Mouse (Mus musculus): Measurements from ENCODE around the gene Ptpre. TPM values are rescaled to one million over a fixed set of nuclear protein-coding genes. Genes with fewer than 3 reads are reported as not detected.

Gene Ptpre
- polyA plus RNA-seq, 1 experiment = 0.72 TPM

DNA sequence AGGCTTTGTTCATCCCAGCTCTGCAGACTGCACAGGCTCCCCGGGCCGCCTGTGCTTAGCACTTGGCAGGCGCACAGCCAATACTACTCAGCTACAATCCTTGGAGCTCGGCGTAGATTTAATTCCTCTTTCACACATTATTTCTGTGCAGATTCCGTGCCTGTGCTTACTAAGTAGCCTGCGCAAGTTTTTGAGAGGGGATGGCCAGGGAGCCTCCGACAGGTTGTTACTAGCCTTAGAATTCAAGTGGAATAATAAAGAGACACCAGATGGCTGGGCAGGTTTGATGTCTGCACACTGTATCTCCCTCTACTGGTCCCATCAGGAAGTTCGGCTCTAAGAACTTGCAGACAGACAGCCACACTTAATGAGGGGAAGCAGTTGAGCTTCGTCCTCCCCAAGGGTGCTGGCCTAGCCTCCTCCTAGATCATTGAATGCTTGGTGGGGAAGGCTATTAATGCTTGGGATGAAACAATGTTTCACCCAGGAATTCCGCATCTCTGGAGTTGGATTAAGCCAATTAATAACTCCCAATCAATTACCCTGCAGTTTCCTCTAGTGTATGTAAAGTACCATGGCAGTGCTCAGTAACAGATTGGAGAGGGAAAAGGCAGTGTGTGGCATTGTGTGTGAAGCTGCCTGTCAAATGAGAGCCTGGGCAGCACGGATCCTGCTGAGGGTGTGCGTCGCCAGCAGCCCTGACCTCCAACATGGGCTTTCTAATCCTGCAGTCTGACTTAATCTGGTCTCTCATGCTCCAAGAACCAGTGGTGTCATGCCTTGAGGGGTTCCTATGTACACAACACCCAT, 104.6 kb downstream of the Ptpre start:
- no peaks in the 10 kb centered on the region for H3K36me3 ChIP-seq (ENCODE audit: control insufficient read depth, insufficient read depth, low read length, poor library complexity, severe bottlenecking)
- TF ChIP-seq CTCF (IDR thresholded peaks at IDR 0.05; ENCODE audit: low read depth, low read length) = peak; percentile 43
- TF ChIP-seq POLR2A (IDR thresholded peaks at IDR 0.05; ENCODE audit: insufficient read depth, low read length) = no peak

GRCm38 (mm10) chr7:135644452-135644851, 107.2 kb downstream of the Ptpre start:
- Histone ChIP-seq H3K36me3 (ENCODE audit: control insufficient read depth, insufficient read depth, low read length, poor library complexity, severe bottlenecking) (no peaks in the 10 kb centered on the region), H3K4me1 (ENCODE audit: control insufficient read depth, insufficient read depth, low read length) (no peaks in the 10 kb centered on the region), H3K4me3 (ENCODE audit: low read depth, low read length) (no peak overlapping the region), H3K27me3 (ENCODE audit: control insufficient read depth, insufficient read depth, low read length, poor library complexity, severe bottlenecking) (no peaks in the 10 kb centered on the region), H3K9me3 (replicated peaks; ENCODE audit: control insufficient read depth, insufficient read depth, low read length, poor library complexity, severe bottlenecking) (no peaks in the 10 kb centered on the region; the same call in 1 of the 2 replicates), H3K9ac (ENCODE audit: low read depth, poor library complexity, severe bottlenecking) (no peak overlapping the region), H3K27ac (ENCODE audit: insufficient read depth, low read length) (no peak overlapping the region)
- TF ChIP-seq CTCF (IDR thresholded peaks at IDR 0.05; ENCODE audit: low read depth, low read length) (no peak), POLR2A (IDR thresholded peaks at IDR 0.05; ENCODE audit: insufficient read depth, low read length) (no peak), EP300 (IDR thresholded peaks at IDR 0.05; ENCODE audit: insufficient read depth, low read depth, low read length) (no peak)

More for the DNA sequence above, 104.6 kb downstream of the Ptpre start:
- Histone ChIP-seq H3K9ac (ENCODE audit: low read depth, poor library complexity, severe bottlenecking) (no peak overlapping the region), H3K27ac (ENCODE audit: insufficient read depth, low read length) (no peak overlapping the region), H3K4me3 (ENCODE audit: low read depth, low read length) (no peak overlapping the region), H3K4me1 (ENCODE audit: control insufficient read depth, insufficient read depth, low read length) (peaks cover 2% of the 10 kb centered on the region), H3K9me3 (replicated peaks; ENCODE audit: control insufficient read depth, insufficient read depth, low read length, poor library complexity, severe bottlenecking) (no peaks in the 10 kb centered on the region), H3K27me3 (ENCODE audit: control insufficient read depth, insufficient read depth, low read length, poor library complexity, severe bottlenecking) (no peaks in the 10 kb centered on the region)

DNA sequence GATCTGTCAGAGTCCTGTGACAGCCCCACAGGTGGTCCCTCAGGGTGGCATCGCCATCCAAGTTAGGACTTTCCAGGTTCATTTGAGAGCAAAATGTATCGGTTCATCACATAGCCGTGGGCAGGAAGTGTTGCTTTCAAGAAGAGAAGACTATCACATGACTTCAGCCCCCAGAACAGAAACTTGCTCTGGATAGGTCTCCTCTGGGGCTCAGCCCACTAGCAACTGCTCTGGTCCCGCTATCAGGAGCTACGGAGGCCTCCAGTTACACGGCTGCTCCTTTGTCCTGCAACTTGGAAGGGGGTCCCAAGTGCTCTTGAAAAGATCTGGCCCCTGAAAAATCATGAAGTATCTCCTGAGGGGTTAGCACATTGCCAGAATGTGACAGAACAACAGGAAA, 109.7 kb downstream of the Ptpre start:
- TF ChIP-seq CTCF (IDR thresholded peaks at IDR 0.05; ENCODE audit: low read depth, low read length) = no peak
- no peak for TF ChIP-seq POLR2A (IDR thresholded peaks at IDR 0.05; ENCODE audit: insufficient read depth, low read length)
- no peak for TF ChIP-seq EP300 (IDR thresholded peaks at IDR 0.05; ENCODE audit: insufficient read depth, low read depth, low read length)
- Histone ChIP-seq H3K27me3 (ENCODE audit: control insufficient read depth, insufficient read depth, low read length, poor library complexity, severe bottlenecking) (no peaks in the 10 kb centered on the region), H3K9ac (ENCODE audit: low read depth, poor library complexity, severe bottlenecking) (no peak overlapping the region), H3K4me1 (ENCODE audit: control insufficient read depth, insufficient read depth, low read length) (no peaks in the 10 kb centered on the region), H3K27ac (ENCODE audit: insufficient read depth, low read length) (no peak overlapping the region), H3K36me3 (ENCODE audit: control insufficient read depth, insufficient read depth, low read length, poor library complexity, severe bottlenecking) (no peaks in the 10 kb centered on the region), H3K9me3 (replicated peaks; ENCODE audit: control insufficient read depth, insufficient read depth, low read length, poor library complexity, severe bottlenecking) (no peaks in the 10 kb centered on the region; the same call in 1 of the 2 replicates), H3K4me3 (ENCODE audit: low read depth, low read length) (no peak overlapping the region)

DNA sequence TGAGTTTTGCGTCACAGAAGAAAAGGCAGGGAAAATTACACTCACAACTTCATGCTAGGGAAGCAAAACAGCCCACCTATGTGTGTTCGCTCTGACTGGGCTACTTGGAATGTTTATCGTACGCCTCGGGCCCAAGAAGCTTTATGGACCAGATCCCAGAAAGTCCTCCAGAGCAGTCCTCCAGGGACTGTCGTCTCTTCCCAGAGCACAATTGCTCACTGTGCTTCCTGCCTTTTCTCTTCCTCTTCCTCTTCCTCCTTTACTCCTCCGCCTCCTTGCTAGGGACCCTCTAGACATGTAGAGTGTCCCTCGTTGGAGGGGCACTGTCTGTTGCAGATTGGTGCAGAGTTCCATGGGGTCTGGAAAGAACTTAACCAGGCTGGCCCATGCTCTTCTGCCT, 111.5 kb downstream of the Ptpre start:
- H3K9me3 ChIP-seq (replicated peaks; ENCODE audit: control insufficient read depth, insufficient read depth, low read length, poor library complexity, severe bottlenecking) = no peaks in the 10 kb centered on the region; the same call in 1 of the 2 replicates
- H3K4me3 ChIP-seq (ENCODE audit: low read depth, low read length) = no peak overlapping the region
- no peaks in the 10 kb centered on the region for H3K4me1 ChIP-seq (ENCODE audit: control insufficient read depth, insufficient read depth, low read length)
- no peak for TF ChIP-seq CTCF (IDR thresholded peaks at IDR 0.05; ENCODE audit: low read depth, low read length)
- TF ChIP-seq POLR2A (IDR thresholded peaks at IDR 0.05; ENCODE audit: insufficient read depth, low read length) = no peak
- H3K36me3 ChIP-seq (ENCODE audit: control insufficient read depth, insufficient read depth, low read length, poor library complexity, severe bottlenecking) = no peaks in the 10 kb centered on the region
- no peaks in the 10 kb centered on the region for H3K27me3 ChIP-seq (ENCODE audit: control insufficient read depth, insufficient read depth, low read length, poor library complexity, severe bottlenecking)
- no peak overlapping the region for H3K27ac ChIP-seq (ENCODE audit: insufficient read depth, low read length)
- no peak overlapping the region for H3K9ac ChIP-seq (ENCODE audit: low read depth, poor library complexity, severe bottlenecking)

DNA sequence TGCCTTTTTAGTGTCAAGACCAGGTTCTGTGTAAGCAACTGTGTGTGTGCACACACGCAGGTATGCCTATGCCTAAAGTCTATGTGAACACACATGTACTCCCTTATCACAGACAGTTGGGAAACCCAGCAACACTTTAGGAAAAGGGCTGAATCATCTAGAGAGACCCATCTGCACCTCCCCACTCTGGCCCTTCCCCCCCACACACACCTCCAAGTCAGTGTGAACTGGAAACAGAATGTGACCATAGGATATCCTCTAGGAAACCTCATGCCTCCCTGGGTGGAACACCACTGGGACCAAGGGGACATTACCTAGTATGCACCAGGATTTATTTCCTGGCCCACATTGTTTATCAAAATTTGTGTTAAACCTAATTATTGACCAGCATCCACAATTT, 112.0 kb downstream of the Ptpre start:
- no peak overlapping the region for H3K4me3 ChIP-seq (ENCODE audit: low read depth, low read length)
- no peaks in the 10 kb centered on the region for H3K27me3 ChIP-seq (ENCODE audit: control insufficient read depth, insufficient read depth, low read length, poor library complexity, severe bottlenecking)
- no peak overlapping the region for H3K27ac ChIP-seq (ENCODE audit: insufficient read depth, low read length)
- H3K9me3 ChIP-seq (replicated peaks; ENCODE audit: control insufficient read depth, insufficient read depth, low read length, poor library complexity, severe bottlenecking) = no peaks in the 10 kb centered on the region; the same call in 1 of the 2 replicates
- no peak overlapping the region for H3K9ac ChIP-seq (ENCODE audit: low read depth, poor library complexity, severe bottlenecking)
- no peaks in the 10 kb centered on the region for H3K4me1 ChIP-seq (ENCODE audit: control insufficient read depth, insufficient read depth, low read length)
- TF ChIP-seq EP300 (IDR thresholded peaks at IDR 0.05; ENCODE audit: insufficient read depth, low read depth, low read length) (no peak), CTCF (IDR thresholded peaks at IDR 0.05; ENCODE audit: low read depth, low read length) (no peak), POLR2A (IDR thresholded peaks at IDR 0.05; ENCODE audit: insufficient read depth, low read length) (no peak)
- H3K36me3 ChIP-seq (ENCODE audit: control insufficient read depth, insufficient read depth, low read length, poor library complexity, severe bottlenecking) = no peaks in the 10 kb centered on the region

DNA sequence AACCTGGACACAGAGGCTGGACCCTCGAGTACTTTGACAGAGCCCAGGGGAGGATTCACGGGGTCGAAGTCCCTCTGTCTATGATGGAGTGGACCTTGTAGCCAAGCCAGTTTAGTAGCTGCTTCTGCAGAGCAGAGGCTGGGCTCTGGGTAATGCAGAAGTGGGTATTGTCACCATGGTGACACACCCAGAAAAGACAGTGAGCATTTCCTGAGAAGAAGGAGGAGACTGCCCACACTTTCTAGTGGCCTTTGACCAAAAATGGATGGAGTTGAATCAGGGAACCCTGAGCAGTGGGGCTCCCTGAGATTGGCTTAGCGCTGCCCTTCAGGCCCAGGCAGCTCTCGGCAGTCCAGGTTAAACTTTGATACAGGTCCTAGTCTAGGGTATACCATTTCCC, 112.8 kb downstream of the Ptpre start:
- no peak overlapping the region for H3K9ac ChIP-seq (ENCODE audit: low read depth, poor library complexity, severe bottlenecking)
- H3K27ac ChIP-seq (ENCODE audit: insufficient read depth, low read length) = no peak overlapping the region
- no peaks in the 10 kb centered on the region for H3K27me3 ChIP-seq (ENCODE audit: control insufficient read depth, insufficient read depth, low read length, poor library complexity, severe bottlenecking)
- no peak overlapping the region for H3K4me3 ChIP-seq (ENCODE audit: low read depth, low read length)
- no peaks in the 10 kb centered on the region for H3K36me3 ChIP-seq (ENCODE audit: control insufficient read depth, insufficient read depth, low read length, poor library complexity, severe bottlenecking)
- no peaks in the 10 kb centered on the region for H3K4me1 ChIP-seq (ENCODE audit: control insufficient read depth, insufficient read depth, low read length)
- TF ChIP-seq EP300 (IDR thresholded peaks at IDR 0.05; ENCODE audit: insufficient read depth, low read depth, low read length) (no peak), POLR2A (IDR thresholded peaks at IDR 0.05; ENCODE audit: insufficient read depth, low read length) (no peak), CTCF (IDR thresholded peaks at IDR 0.05; ENCODE audit: low read depth, low read length) (no peak)
- no peaks in the 10 kb centered on the region; the same call in 1 of the 2 replicates for H3K9me3 ChIP-seq (replicated peaks; ENCODE audit: control insufficient read depth, insufficient read depth, low read length, poor library complexity, severe bottlenecking)

Data from ES-Bruce4 (cell line).